Mouse (Mus musculus): ENCODE measurements around the gene Acy3.

GRCm38 (mm10) chr19:3994932-3995331 lies 8.6 kb downstream of the Acy3 start:
- no peak for TF ChIP-seq CTCF (IDR thresholded peaks at IDR 0.05; ENCODE audit: low read depth)
- no peak for TF ChIP-seq EP300 (optimal IDR thresholded peaks at IDR 0.05)

Measured in stomach, postnatal 0 days (tissue).